Mouse (Mus musculus) G1E (cell line): ENCODE measurements around the gene Cdk17. TPM values are rescaled to one million over a fixed set of nuclear protein-coding genes. Genes with fewer than 3 reads are reported as not detected.
A peak's percentile ranks its signal among the peaks of the same experiment; 100 is the strongest.

Source experiments
- ATAC-seq: 2 replicates; pipeline ENCODE4 v1.8.0; 2016; ENCODE audit warnings: mild to moderate bottlenecking; ENCODE audit not compliant: insufficient number of reproducible peaks, poor library complexity, low FRiP score, severe bottlenecking; ENCODE audit errors: extremely low read depth
- DNase-seq: peaks from one replicate; pipeline ENCODE4 v3.0.0; 2012; ENCODE audit warnings: low spot score
- H3K27me3 ChIP-seq: 2 replicates; pipeline ENCODE4 v1.6.1; 2012; ENCODE audit warnings: mild to moderate bottlenecking, low read length, inconsistent platforms; ENCODE audit not compliant: insufficient read depth
- H3K36me3 ChIP-seq: replicated peaks from 2 replicates; pipeline ENCODE3; 2012; ENCODE audit warnings: mild to moderate bottlenecking, inconsistent platforms
- H3K4me1 ChIP-seq: 2 replicates; pipeline ENCODE4 v1.6.1; 2012; ENCODE audit warnings: low read depth, low read length, inconsistent platforms, mixed read lengths; ENCODE audit not compliant: insufficient read depth
- H3K4me3 ChIP-seq: 2 replicates; pipeline ENCODE4 v1.5.1; 2012; ENCODE audit warnings: low read depth, mild to moderate bottlenecking, inconsistent platforms, low read length, moderate library complexity, mixed read lengths
- H3K9me3 ChIP-seq: replicated peaks from 2 replicates; pipeline ENCODE4 v1.6.1; 2012; ENCODE audit warnings: inconsistent platforms
- CTCF ChIP-seq: IDR thresholded peaks from 2 replicates; pipeline ENCODE4 v1.5.1; 2012; ENCODE audit warnings: low read depth, low read length, inconsistent platforms, mixed read lengths
- GATA1 ChIP-seq: IDR thresholded peaks from 2 replicates; pipeline ENCODE4 v1.6.1; 2012; ENCODE audit warnings: borderline replicate concordance, low read length, inconsistent platforms, mixed read lengths
- GATA2 ChIP-seq: IDR thresholded peaks from 2 replicates; pipeline ENCODE4 v1.6.1; 2012; ENCODE audit warnings: low read depth, low read length, inconsistent platforms, borderline replicate concordance
- POLR2AphosphoS5 ChIP-seq: IDR thresholded peaks from 2 replicates; pipeline ENCODE4 v1.6.1; 2012; ENCODE audit warnings: low read depth, low read length, inconsistent platforms; ENCODE audit not compliant: insufficient replicate concordance
- TAL1 ChIP-seq: conservative IDR thresholded peaks from 2 replicates; pipeline ENCODE4 v1.6.1; 2012; ENCODE audit warnings: low read depth, low read length, inconsistent platforms, mixed read lengths
- polyA plus RNA-seq: library from polyadenylated mRNA; stranded (reverse); fragments of >175 nt; gene quantifications from 2 replicates; pipeline ENCODE4 v1.2.3, GENCODE M21; 2012
- total RNA-seq, 2 experiments: library from RNA; stranded (forward) in 1 of 2; stranded (reverse) in 1 of 2; fragments of 200-1000 nt in 1 of 2; fragments of >200 nt in 1 of 2; fragmentation: Nextera tagmentation in 1 of 2; gene quantifications; 2 replicates each; pipeline ENCODE4 v1.2.3; 2014 to 2017

Cdk17 gene
- total and polyA plus RNA-seq, 3 experiments, result 6.5 to 123 (median 95.6) TPM

DNA sequence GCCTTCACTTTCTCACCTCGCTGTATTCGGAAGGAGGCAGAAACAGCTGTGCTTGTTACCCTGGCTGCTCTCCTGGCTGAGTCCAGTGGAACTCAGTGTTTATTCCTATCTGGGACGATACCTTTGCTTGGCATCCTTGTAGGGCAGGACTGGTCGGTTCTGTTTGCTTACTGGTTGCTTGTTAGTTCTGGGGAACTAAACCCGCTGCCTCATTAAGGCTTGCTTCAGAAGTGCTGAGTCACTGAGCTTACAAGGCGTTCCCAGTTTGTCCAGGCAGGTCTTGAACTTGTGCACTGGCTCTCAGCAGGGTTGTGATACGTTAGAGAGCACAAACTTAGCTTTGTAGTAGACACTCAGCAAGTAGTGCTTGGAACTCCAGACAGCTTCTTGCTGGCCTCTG is 52.7 kb downstream of the Cdk17 start:
- Histone ChIP-seq H3K4me3 (no peak overlapping the region), H3K27me3 (no peaks in the 10 kb centered on the region), H3K4me1 (peaks cover 15% of the 10 kb centered on the region), H3K9me3 (no peaks in the 10 kb centered on the region), H3K36me3 (peaks cover 79% of the 10 kb centered on the region)
- DNase-seq (no peak), ATAC-seq (no peak)
- TF ChIP-seq POLR2AphosphoS5 (no peak), CTCF (no peak), GATA2 (no peak), GATA1 (no peak), TAL1 (no peak)

DNA sequence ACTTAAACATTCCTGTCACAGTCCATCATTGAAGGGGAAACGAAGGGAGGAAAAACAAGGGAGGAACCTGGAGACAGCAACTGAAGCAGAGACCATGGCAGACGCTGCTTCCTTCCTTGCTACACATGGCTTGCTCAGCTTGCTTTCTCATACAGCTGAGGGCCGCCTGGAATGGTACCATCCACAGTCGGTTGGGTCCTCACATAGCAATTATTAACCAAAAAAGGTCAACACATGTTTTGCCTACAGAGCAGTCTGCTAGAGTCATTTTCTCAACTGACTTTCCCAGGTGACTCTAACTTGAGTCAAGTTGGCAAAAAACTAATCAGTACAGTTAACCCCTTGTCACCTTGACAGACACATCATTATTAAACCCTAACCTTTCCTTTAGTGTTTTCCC is 53.6 kb downstream of the Cdk17 start:
- Histone ChIP-seq H3K4me3 (no peak overlapping the region), H3K9me3 (no peaks in the 10 kb centered on the region), H3K27me3 (no peaks in the 10 kb centered on the region), H3K36me3 (peaks cover 80% of the 10 kb centered on the region), H3K4me1 (peaks cover 11% of the 10 kb centered on the region)
- no peak for ATAC-seq
- TF ChIP-seq CTCF (no peak), POLR2AphosphoS5 (no peak), GATA1 (no peak), GATA2 (no peak), TAL1 (no peak)
- no peak for DNase-seq

DNA sequence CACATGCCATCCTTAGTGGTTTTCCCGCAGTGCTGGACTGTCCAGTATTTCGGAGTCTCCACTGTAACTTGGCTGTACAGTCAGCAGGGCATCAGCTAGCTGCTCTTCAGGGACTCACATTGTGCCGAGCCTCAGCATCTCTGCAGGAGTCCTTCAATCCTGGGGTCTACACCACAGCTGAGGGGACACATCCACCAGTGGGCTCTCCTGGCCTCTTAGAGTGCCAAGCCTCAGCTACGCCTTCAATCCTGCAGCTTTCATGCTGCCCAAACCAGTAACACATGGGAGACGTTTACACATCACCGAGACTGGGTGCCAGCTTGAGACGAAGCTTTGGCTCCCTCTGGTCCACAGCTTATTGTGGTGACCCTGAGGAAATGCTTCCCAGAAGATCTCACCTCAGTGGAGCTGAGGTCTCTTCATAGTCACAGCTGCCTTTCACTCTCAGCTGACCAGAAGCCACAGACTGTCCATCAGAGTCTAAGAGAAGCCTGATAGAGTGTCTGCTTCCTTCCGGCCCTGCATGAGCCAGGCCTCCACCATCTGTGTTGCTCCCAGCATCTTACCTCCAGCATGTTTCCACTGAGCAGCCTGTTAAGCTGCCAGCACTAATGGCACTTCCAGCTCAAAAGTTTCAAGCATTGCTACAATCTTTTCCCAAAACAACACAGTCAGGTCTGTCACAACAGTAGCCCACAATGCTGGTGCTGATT is 54.5 kb downstream of the Cdk17 start:
- Histone ChIP-seq H3K36me3 (peaks cover 83% of the 10 kb centered on the region), H3K4me3 (no peak overlapping the region), H3K9me3 (no peaks in the 10 kb centered on the region), H3K4me1 (peaks cover 11% of the 10 kb centered on the region), H3K27me3 (no peaks in the 10 kb centered on the region)
- TF ChIP-seq POLR2AphosphoS5 (no peak), CTCF (no peak), GATA1 (no peak), TAL1 (no peak), GATA2 (no peak)
- ATAC-seq (no peak), DNase-seq (no peak)

DNA sequence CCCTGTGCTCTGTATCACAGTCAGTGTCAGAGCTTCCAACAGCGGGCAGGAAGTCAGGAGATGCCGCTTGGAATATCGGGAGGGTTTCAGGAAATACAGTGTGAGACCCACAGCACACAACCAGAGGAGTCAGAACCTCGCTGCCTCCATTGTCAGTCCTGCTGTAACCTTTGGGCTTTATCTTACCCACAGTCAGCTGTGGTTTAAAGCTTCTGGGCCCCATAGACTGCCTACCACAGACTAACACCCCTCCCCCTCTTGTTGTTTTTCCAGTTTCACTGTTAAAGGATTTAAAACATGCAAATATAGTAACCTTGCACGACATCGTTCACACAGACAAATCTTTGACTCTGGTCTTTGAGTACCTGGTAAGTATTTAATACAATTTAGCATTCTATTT is 65.1 kb downstream of the Cdk17 start:
- no peak for DNase-seq
- ATAC-seq, result no peak
- H3K4me1 ChIP-seq, result peaks cover 42% of the 10 kb centered on the region
- TF ChIP-seq GATA2, result no peak
- TF ChIP-seq CTCF, result no peak
- TF ChIP-seq GATA1, result no peak
- TF ChIP-seq POLR2AphosphoS5, result no peak
- no peak for TF ChIP-seq TAL1
- H3K27me3 ChIP-seq, result no peaks in the 10 kb centered on the region
- H3K9me3 ChIP-seq, result no peaks in the 10 kb centered on the region
- H3K4me3 ChIP-seq, result no peak overlapping the region
- H3K36me3 ChIP-seq, result peaks cover 39% of the 10 kb centered on the region

DNA sequence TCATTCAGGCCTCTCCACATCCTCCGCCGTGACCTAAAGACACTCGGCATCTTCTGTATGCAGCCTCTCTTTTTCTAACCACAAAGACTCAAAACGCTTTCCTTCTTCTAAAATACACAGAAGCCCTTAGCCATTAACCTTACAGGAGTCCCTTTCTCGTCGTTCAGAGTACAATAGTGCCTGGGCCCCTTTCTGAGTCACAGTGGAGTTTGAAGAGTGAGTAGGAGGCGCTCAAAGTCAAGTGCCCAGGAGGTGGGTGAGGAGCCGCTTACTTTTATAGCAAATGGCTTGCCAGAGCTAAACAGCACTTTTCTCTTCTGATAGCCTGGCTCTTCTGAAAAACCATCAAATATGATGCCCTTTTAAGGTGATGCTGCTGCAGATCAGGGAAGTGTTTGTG is 67.2 kb downstream of the Cdk17 start:
- Histone ChIP-seq H3K36me3 (peaks cover 60% of the 10 kb centered on the region), H3K4me3 (no peak overlapping the region; the same call in 1 of the 2 replicates), H3K27me3 (no peaks in the 10 kb centered on the region), H3K4me1 (peaks cover 46% of the 10 kb centered on the region), H3K9me3 (no peaks in the 10 kb centered on the region)
- no peak for TF ChIP-seq GATA2
- no peak for TF ChIP-seq TAL1
- no peak for TF ChIP-seq GATA1
- no peak for TF ChIP-seq CTCF
- TF ChIP-seq POLR2AphosphoS5, result no peak
- DNase-seq (peak; percentile 16), ATAC-seq (peak; percentile 55; the same call in 1 of the 2 replicates)

DNA sequence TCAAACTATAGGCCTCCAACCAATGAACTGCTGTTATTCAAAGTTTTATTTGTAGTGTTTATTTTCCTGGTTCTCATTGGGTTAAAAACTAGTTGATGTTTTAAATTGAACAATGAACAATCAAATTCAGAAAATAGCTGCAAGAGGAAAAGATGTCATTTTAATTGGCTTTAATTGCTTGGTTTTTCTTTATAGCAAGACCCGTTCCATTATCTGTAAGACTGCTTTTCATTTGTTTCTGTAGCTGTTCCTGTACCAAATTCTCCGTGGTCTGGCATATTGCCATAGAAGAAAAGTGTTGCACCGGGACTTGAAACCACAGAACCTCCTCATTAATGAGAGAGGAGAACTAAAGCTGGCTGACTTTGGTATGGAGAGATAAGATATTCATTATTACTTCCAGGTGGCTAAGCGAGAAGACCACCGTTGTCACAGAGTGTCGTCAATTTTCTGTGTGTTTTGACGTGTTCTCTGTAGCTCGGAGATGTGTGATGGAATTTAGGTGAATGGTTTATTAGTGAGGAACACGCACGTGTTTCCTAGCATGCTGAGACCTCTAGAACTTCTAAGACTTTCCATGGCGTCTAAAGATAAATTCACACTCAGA is 67.8 kb downstream of the Cdk17 start:
- Histone ChIP-seq H3K36me3 (peaks cover 65% of the 10 kb centered on the region), H3K27me3 (no peaks in the 10 kb centered on the region), H3K9me3 (no peaks in the 10 kb centered on the region), H3K4me3 (no peak overlapping the region; the same call in 1 of the 2 replicates), H3K4me1 (peaks cover 51% of the 10 kb centered on the region)
- peak; percentile 48 for ATAC-seq
- peak; percentile 27 for DNase-seq
- peak; percentile 59 for TF ChIP-seq TAL1
- TF ChIP-seq POLR2AphosphoS5, result no peak

DNA sequence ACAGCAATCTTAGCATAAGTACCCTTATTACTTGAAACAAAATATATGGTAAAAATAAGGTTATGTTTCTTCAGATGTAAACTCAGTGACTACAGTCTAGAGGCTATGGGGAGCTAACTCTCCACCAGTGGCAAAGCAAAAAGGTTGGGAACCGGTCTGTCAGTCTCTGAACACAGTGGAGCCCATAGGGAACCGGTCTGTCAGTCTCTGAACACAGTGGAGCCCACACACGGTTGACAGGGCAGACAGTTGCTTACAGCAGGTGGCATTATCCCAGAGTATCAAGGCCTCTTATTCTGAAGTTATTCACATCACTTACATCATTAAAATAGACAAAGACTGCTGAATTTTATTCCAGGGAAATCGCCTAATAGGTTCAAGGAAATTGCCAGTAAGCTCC is 70.8 kb downstream of the Cdk17 start:
- H3K36me3 ChIP-seq, result peaks cover 69% of the 10 kb centered on the region
- TF ChIP-seq GATA1, result no peak
- no peak for TF ChIP-seq TAL1

More for the DNA sequence above, 70.8 kb downstream of the Cdk17 start:
- no peak for ATAC-seq
- peaks cover 44% of the 10 kb centered on the region for H3K4me1 ChIP-seq
- no peak overlapping the region for H3K4me3 ChIP-seq
- H3K9me3 ChIP-seq, result no peaks in the 10 kb centered on the region
- H3K27me3 ChIP-seq, result no peaks in the 10 kb centered on the region
- no peak for DNase-seq
